ENCODE assay signal across 8 mouse cellular contexts in genomic region chr13:55573432-55573831, GRCm38 (mm10). TPM values are rescaled to one million over a fixed set of nuclear protein-coding genes. Genes with fewer than 3 reads are reported as not detected.
DNase-seq lines count a peak whose midpoint lies in the region; ATAC-seq and TF ChIP-seq lines count a peak whose summit lies in the region.

Gene Tmed9 (plus strand): TSS chr13:55573732.

- no peak within 1 kb of the TSS for H3K4me2 ChIP-seq in forebrain, embryonic 12.5 days
- H3K4me2 ChIP-seq in limb, embryonic 15.5 days = no peak within 1 kb of the TSS
- no peak within 1 kb of the TSS for H3K4me2 ChIP-seq in stomach, embryonic 15.5 days

- TF ChIP-seq CTCF in C2C12 (IDR thresholded peaks at IDR 0.05; ENCODE audit: control insufficient read depth, insufficient read depth, insufficient read length) (no peak), ES-Bruce4 (IDR thresholded peaks at IDR 0.05; ENCODE audit: low read depth, low read length) (no peak)

- H3K36me3 ChIP-seq in C2C12 (ENCODE audit: control insufficient read depth, insufficient read depth) = peaks cover 1% of the 10 kb centered on the region
- H3K36me3 ChIP-seq in ES-Bruce4 (ENCODE audit: control insufficient read depth, insufficient read depth, low read length, poor library complexity, severe bottlenecking) = peaks cover 2% of the 10 kb centered on the region; the same call in 1 of the 2 replicates
- H3K36me3 ChIP-seq in forebrain, embryonic 12.5 days (replicated peaks) = peaks cover 2% of the 10 kb centered on the region; the same call in 1 of the 2 replicates
- 0 out of 2 replicates have a peak, but pooled peaks cover 3% of the 10 kb centered on the region for H3K36me3 ChIP-seq in limb, embryonic 15.5 days
- no peaks in the 10 kb centered on the region for H3K36me3 ChIP-seq in stomach, embryonic 15.5 days

- H3K4me3 ChIP-seq in C2C12 (ENCODE audit: insufficient read depth, poor library complexity, severe bottlenecking) (no peak within 1 kb of the TSS), ES-Bruce4 (ENCODE audit: low read depth, low read length) (no peak within 1 kb of the TSS)
- H3K4me3 ChIP-seq in forebrain, embryonic 12.5 days (replicated peaks) = no peak within 1 kb of the TSS
- H3K4me3 ChIP-seq in limb, embryonic 15.5 days = no peak within 1 kb of the TSS
- H3K4me3 ChIP-seq in stomach, embryonic 15.5 days (replicated peaks) = no peak within 1 kb of the TSS

- WGBS in forebrain, embryonic 12.5 days = 97% methylated on average over 2 of the region's 2 CpGs
- 98% methylated on average over 2 of the region's 2 CpGs for WGBS in limb, embryonic 15.5 days
- WGBS in stomach, embryonic 15.5 days = 93% methylated on average over 2 of the region's 2 CpGs

- no peak for TF ChIP-seq EP300 in ES-Bruce4 (IDR thresholded peaks at IDR 0.05; ENCODE audit: insufficient read depth, low read depth, low read length)

- peaks cover 38% of the 10 kb centered on the region for H3K79me2 ChIP-seq in C2C12 (ENCODE audit: control insufficient read depth, insufficient read depth)

- H3K27me3 ChIP-seq in C2C12 (ENCODE audit: control insufficient read depth, insufficient read depth, insufficient read length) (no peaks in the 10 kb centered on the region), ES-Bruce4 (ENCODE audit: control insufficient read depth, insufficient read depth, low read length, poor library complexity, severe bottlenecking) (no peaks in the 10 kb centered on the region)
- no peaks in the 10 kb centered on the region for H3K27me3 ChIP-seq in forebrain, embryonic 12.5 days
- no peaks in the 10 kb centered on the region for H3K27me3 ChIP-seq in limb, embryonic 15.5 days
- no peaks in the 10 kb centered on the region for H3K27me3 ChIP-seq in stomach, embryonic 15.5 days (replicated peaks)

- no peak for ATAC-seq in forebrain, embryonic 12.5 days (ENCODE audit: low FRiP score)
- ATAC-seq in hematopoietic stem cell, adult 5-6 weeks (replicated peaks in 1 of 2; ENCODE audit: insufficient read depth in 1 of 2, low FRiP score in 2 of 2, low TSS enrichment in 1 of 2, low read depth in 1 of 2, poor library complexity in 2 of 2, severe bottlenecking in 2 of 2) = no peak
- ATAC-seq in limb, embryonic 15.5 days (ENCODE audit: insufficient number of reproducible peaks, low FRiP score, low TSS enrichment, low read depth) = no peak
- no peak for ATAC-seq in stomach, embryonic 15.5 days (ENCODE audit: insufficient read depth, low FRiP score, low read depth)

- peaks cover 22% of the 10 kb centered on the region for H3K79me3 ChIP-seq in C2C12 (ENCODE audit: low read depth)

- H3K4me1 ChIP-seq in ES-Bruce4 (ENCODE audit: control insufficient read depth, insufficient read depth, low read length) = no peaks in the 10 kb centered on the region
- peaks cover 19% of the 10 kb centered on the region for H3K4me1 ChIP-seq in forebrain, embryonic 12.5 days
- H3K4me1 ChIP-seq in limb, embryonic 15.5 days = peaks cover 18% of the 10 kb centered on the region
- peaks cover 12% of the 10 kb centered on the region for H3K4me1 ChIP-seq in stomach, embryonic 15.5 days

- H3K9me3 ChIP-seq in ES-Bruce4 (replicated peaks; ENCODE audit: control insufficient read depth, insufficient read depth, low read length, poor library complexity, severe bottlenecking) = peaks cover 20% of the 10 kb centered on the region
- H3K9me3 ChIP-seq in forebrain, embryonic 12.5 days = no peaks in the 10 kb centered on the region
- no peaks in the 10 kb centered on the region for H3K9me3 ChIP-seq in limb, embryonic 15.5 days
- no peaks in the 10 kb centered on the region for H3K9me3 ChIP-seq in stomach, embryonic 15.5 days

- no peak for DNase-seq in cerebellum, postnatal 25 days
- no peak for DNase-seq in kidney, postnatal 14 days

- TF ChIP-seq POLR2A in ES-Bruce4 (IDR thresholded peaks at IDR 0.05; ENCODE audit: insufficient read depth, low read length) = no peak

- no peak within 1 kb of the TSS for H3K9ac ChIP-seq in ES-Bruce4 (ENCODE audit: low read depth, poor library complexity, severe bottlenecking)
- H3K9ac ChIP-seq in forebrain, embryonic 12.5 days = no peak within 1 kb of the TSS
- no peak within 1 kb of the TSS for H3K9ac ChIP-seq in limb, embryonic 15.5 days
- no peak within 1 kb of the TSS for H3K9ac ChIP-seq in stomach, embryonic 15.5 days

- no peak within 1 kb of the TSS for H3K27ac ChIP-seq in ES-Bruce4 (ENCODE audit: insufficient read depth, low read length)
- H3K27ac ChIP-seq in forebrain, embryonic 12.5 days = no peak within 1 kb of the TSS
- H3K27ac ChIP-seq in limb, embryonic 15.5 days = no peak within 1 kb of the TSS
- H3K27ac ChIP-seq in stomach, embryonic 15.5 days = no peak within 1 kb of the TSS

- H3ac ChIP-seq in C2C12 (ENCODE audit: control insufficient read depth, insufficient read length, low read depth) = no peak within 1 kb of the TSS

TF ChIP-seq in C2C12, 6 proteins besides CTCF, POLR2A, EP300 and RAD21:
- TF ChIP-seq MAX (IDR thresholded peaks at IDR 0.05) (no peak), MYOD1 (IDR thresholded peaks at IDR 0.05; ENCODE audit: control insufficient read depth, insufficient read length, low read depth) (no peak), FOSL1 (IDR thresholded peaks at IDR 0.05; ENCODE audit: insufficient read depth, low read length, poor library complexity, severe bottlenecking) (no peak)

RNA-seq across cellular contexts. Expression of gene Tmed9, which starts in this region (rescaled TPM):
- polyA plus RNA-seq in C2C12 (2012; fragmentation: generic; extraction: Trizol) = 191 TPM
- polyA plus RNA-seq in ES-Bruce4 (2011; ENCODE audit: insufficient read depth, insufficient read length, low read depth, missing spikeins) = 94.2 and 95.2 TPM in 2 replicates
- 115 and 118 TPM in 2 replicates for polyA plus RNA-seq in forebrain, embryonic 12.5 days (2016; fragmentation: Nextera tagmentation; extraction: Ambion mirVana)
- total RNA-seq in hematopoietic stem cell, adult 5-6 weeks (2017) = 100 and 114 TPM in 2 replicates
- 214 and 263 TPM in 2 replicates for polyA plus RNA-seq in limb, embryonic 15.5 days (2015; fragmentation: Nextera tagmentation; extraction: Ambion mirVana)
- 150 and 156 TPM in 2 replicates for polyA plus RNA-seq in stomach, embryonic 15.5 days (2015; fragmentation: Nextera tagmentation; extraction: Ambion mirVana)
